Comparison of ENCODE assay signal across 8 mouse cellular contexts in the genomic region with DNA sequence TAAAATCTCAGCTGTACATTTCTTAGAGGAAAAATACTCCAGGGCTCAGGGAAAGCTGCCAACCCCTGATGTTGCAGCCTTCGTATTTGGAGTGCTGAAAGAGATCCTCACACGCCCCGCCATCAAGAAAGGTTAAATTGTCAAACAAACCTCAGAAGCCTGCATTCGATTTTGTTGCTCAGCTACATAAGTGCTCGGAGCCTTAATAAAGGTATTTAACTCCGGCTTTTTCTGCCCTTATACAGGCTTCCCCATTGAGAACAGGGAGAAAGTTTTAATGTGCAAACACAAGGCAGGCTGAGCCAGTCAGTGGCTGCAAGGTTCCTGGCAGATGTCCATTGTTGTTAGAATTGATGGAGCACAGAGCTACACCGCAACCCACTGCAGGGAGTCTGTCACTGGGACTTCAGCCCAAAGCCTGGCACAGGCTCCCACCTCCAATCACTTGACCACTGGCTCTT.
DNase-seq lines count a peak whose midpoint lies in the region; ATAC-seq and TF ChIP-seq lines count a peak whose summit lies in the region.
"Had no signal": no experiment of that assay in that cellular context is flagged by ENCODE, and none has a peak within 500 bp of the region (broad histone marks: within the 10 kb centered on the region; RNA-seq: fewer than 3 reads in every experiment).

No protein-coding gene starts in this region.

- H3K9me3 ChIP-seq in embryonic facial prominence, embryonic 14.5 days (ENCODE audit: control insufficient read depth, low read length), result no peaks in the 10 kb centered on the region
- H3K9me3 ChIP-seq in midbrain, embryonic 11.5 days (ENCODE audit: control insufficient read depth, low read length), result no peaks in the 10 kb centered on the region

- no peaks in the 10 kb centered on the region for H3K27me3 ChIP-seq in embryonic facial prominence, embryonic 14.5 days (replicated peaks; ENCODE audit: control insufficient read depth, insufficient read depth, low read length)
- H3K27me3 ChIP-seq in midbrain, embryonic 11.5 days (ENCODE audit: control insufficient read depth, insufficient read depth, low read length), result no peaks in the 10 kb centered on the region

- peak overlapping the region; percentile 1; the same call in 1 of the 2 replicates for H3K4me2 ChIP-seq in embryonic facial prominence, embryonic 14.5 days (ENCODE audit: low read depth, low read length)
- no peak overlapping the region for H3K4me2 ChIP-seq in midbrain, embryonic 11.5 days

- no peak overlapping the region for H3K9ac ChIP-seq in embryonic facial prominence, embryonic 14.5 days (ENCODE audit: low read depth, low read length)
- no peak overlapping the region for H3K9ac ChIP-seq in midbrain, embryonic 11.5 days (ENCODE audit: low read length)

- ATAC-seq in embryonic facial prominence, embryonic 14.5 days (ENCODE audit: low read depth), result peak; percentile 64
- ATAC-seq in midbrain, embryonic 11.5 days (ENCODE audit: low FRiP score), result no peak

- WGBS in embryonic facial prominence, embryonic 14.5 days, result 14% methylated on average over 7 of the region's 7 CpGs
- WGBS in midbrain, embryonic 11.5 days, result 59% methylated on average over 7 of the region's 7 CpGs

- TF ChIP-seq CTCF in layer of hippocampus, adult 2 months (conservative IDR thresholded peaks at IDR 0.05), result no peak

- H3K36me3 ChIP-seq in embryonic facial prominence, embryonic 14.5 days (ENCODE audit: control insufficient read depth, insufficient read depth, low read length), result no peaks in the 10 kb centered on the region
- no peaks in the 10 kb centered on the region for H3K36me3 ChIP-seq in midbrain, embryonic 11.5 days (ENCODE audit: control insufficient read depth, insufficient read depth, low read length)

- DNase-seq in kidney, postnatal 14 days, result peak; percentile 9
- DNase-seq in kidney, postnatal 25 days, result no peak
- DNase-seq in cerebellum, adult 8-10 months, result peak; percentile 26
- peak; percentile 96 for DNase-seq in embryonic facial prominence, embryonic 14.5 days (ENCODE audit: low spot score)
- DNase-seq in midbrain, embryonic 11.5 days (ENCODE audit: low spot score, missing footprints), result peak; percentile 64
- no peak for DNase-seq in urinary bladder, adult 18-20 months (ENCODE audit: low spot score in 2 of 2)
- DNase-seq in layer of hippocampus, adult 2 months (ENCODE audit: low spot score in 2 of 2), result no peak
- DNase-seq: right cerebral cortex, postnatal 14 days had no signal

- H3K4me3 ChIP-seq in embryonic facial prominence, embryonic 14.5 days (ENCODE audit: low read depth, low read length), result no peak overlapping the region
- H3K4me3 ChIP-seq in midbrain, embryonic 11.5 days (ENCODE audit: low read depth, low read length), result no peak overlapping the region
- no peak overlapping the region for H3K4me3 ChIP-seq in layer of hippocampus, adult 2 months

- H3K4me1 ChIP-seq in embryonic facial prominence, embryonic 14.5 days (ENCODE audit: control insufficient read depth, insufficient read depth, low read length), result peaks cover 24% of the 10 kb centered on the region
- no peaks in the 10 kb centered on the region for H3K4me1 ChIP-seq in midbrain, embryonic 11.5 days (ENCODE audit: control insufficient read depth, insufficient read depth, low read length)

- H3K27ac ChIP-seq in embryonic facial prominence, embryonic 14.5 days (replicated peaks; ENCODE audit: low read depth, low read length), result peak overlapping the region; percentile 67
- H3K27ac ChIP-seq in midbrain, embryonic 11.5 days (ENCODE audit: low read depth, low read length), result no peak overlapping the region
- no peak overlapping the region for H3K27ac ChIP-seq in layer of hippocampus, adult 2 months

Comparison
In these comparisons a context has a peak if more than half of its experiments do, and no peak if none do; other contexts are left out.
1. DNase-seq: peak in kidney, postnatal 14 days (single experiment), cerebellum, adult 8-10 months (single experiment), embryonic facial prominence, embryonic 14.5 days (single experiment) and midbrain, embryonic 11.5 days (single experiment); none in kidney, postnatal 25 days (0 of 2), urinary bladder, adult 18-20 months (0 of 2) and layer of hippocampus, adult 2 months (0 of 2).